Mouse (Mus musculus) stomach, postnatal 0 days (tissue): ENCODE data around the gene Trpm8. TPM values are rescaled to one million over a fixed set of nuclear protein-coding genes. Genes with fewer than 3 reads are reported as not detected.

Experiments
- ATAC-seq: fragments of 200-750 bp; cut with Nextera tagmentation; 2 replicates; pipeline ENCODE4 v1.8.0; 2017; ENCODE audit not compliant: low FRiP score, low TSS enrichment
- DNase-seq: peaks from one replicate; pipeline ENCODE4 v3.0.0-alpha.2; 2016; ENCODE audit warnings: low spot score
- H3K27ac ChIP-seq: fragments of 300-500 bp; sonication (generic); replicated peaks from 2 replicates; pipeline ENCODE4 v1.5.1; 2014; ENCODE audit warnings: mild to moderate bottlenecking, control low read depth
- H3K27me3 ChIP-seq: fragments of 300-500 bp; sonication (generic); 2 replicates; pipeline ENCODE4 v1.6.1; 2014; ENCODE audit warnings: low read length; ENCODE audit not compliant: control insufficient read depth, insufficient read depth
- H3K36me3 ChIP-seq: fragments of 300-500 bp; sonication (generic); 2 replicates; pipeline ENCODE4 v1.6.1; 2014; ENCODE audit warnings: low read length, mixed read lengths; ENCODE audit not compliant: control insufficient read depth, insufficient read depth
- H3K4me1 ChIP-seq: fragments of 300-500 bp; sonication (generic); replicated peaks from 2 replicates; pipeline ENCODE4 v1.6.1; 2014; ENCODE audit warnings: antibody characterized with exemption; ENCODE audit not compliant: control insufficient read depth, insufficient read depth
- H3K4me2 ChIP-seq: fragments of 300-500 bp; sonication (generic); replicated peaks from 2 replicates; pipeline ENCODE4 v1.6.1; 2014; ENCODE audit warnings: low read depth, mild to moderate bottlenecking, control low read depth, moderate library complexity
- H3K4me3 ChIP-seq: fragments of 300-500 bp; sonication (generic); 2 replicates; pipeline ENCODE4 v1.5.1; 2014; ENCODE audit warnings: low read depth, low read length, control low read depth
- H3K9ac ChIP-seq: fragments of 300-500 bp; sonication (generic); 2 replicates; pipeline ENCODE4 v1.6.1; 2014; ENCODE audit warnings: mild to moderate bottlenecking, low read length, control low read depth, mixed read lengths
- H3K9me3 ChIP-seq: fragments of 300-500 bp; sonication (generic); 2 replicates; pipeline ENCODE4 v1.6.1; 2016; ENCODE audit warnings: low read length; ENCODE audit not compliant: control insufficient read depth
- CTCF ChIP-seq: IDR thresholded peaks from 2 replicates; pipeline ENCODE4 v1.5.1; 2016; ENCODE audit warnings: antibody characterized with exemption, low read depth, mild to moderate bottlenecking, moderate library complexity
- EP300 ChIP-seq: optimal IDR thresholded peaks from 2 replicates; pipeline ENCODE3; 2016; ENCODE audit warnings: antibody characterized with exemption
- WGBS: fragments of 180-500 bp; shearing (Covaris S2); extraction: QIAGEN DNeasy Blood & Tissue Kit; methylation state at CpG from one replicate; pipeline ENCODE4 v1.1.7; 2014; 5-methylcytosine and 5-hydroxymethylcytosine counted together
- polyA plus RNA-seq: library from polyadenylated mRNA; unstranded; fragments of >200 nt; fragmentation: Nextera tagmentation; extraction: Ambion mirVana; gene quantifications from 2 replicates; pipeline ENCODE4 v1.2.1, GENCODE M21; 2015

Gene Trpm8
- polyA plus RNA-seq, 1 experiment from 2014 or later, result 0.06 TPM

- no peaks in the 10 kb centered on the region for H3K4me1 ChIP-seq
- H3K4me3 ChIP-seq, result no peak overlapping the region
- no peak overlapping the region for H3K27ac ChIP-seq
- DNase-seq (no peak), ATAC-seq (peak; percentile 61; the same call in 1 of the 2 replicates)
- H3K36me3 ChIP-seq, result no peaks in the 10 kb centered on the region
- no peaks in the 10 kb centered on the region for H3K9me3 ChIP-seq
- H3K4me2 ChIP-seq, result no peak overlapping the region
- no peak overlapping the region for H3K9ac ChIP-seq
- no peaks in the 10 kb centered on the region for H3K27me3 ChIP-seq
- TF ChIP-seq EP300 (no peak), CTCF (peak; percentile 23)
- 17% methylated on average over 3 of the region's 3 CpGs for WGBS
These were observed 68.1 kb downstream of the Trpm8 start for GRCm38 (mm10) chr1:88345580-88345979.

- ATAC-seq (no peak), DNase-seq (no peak)
- WGBS, result 87% methylated on average over 5 of the region's 5 CpGs
- TF ChIP-seq CTCF, result no peak
- no peak for TF ChIP-seq EP300
- Histone ChIP-seq H3K9ac (no peak overlapping the region), H3K4me3 (no peak overlapping the region), H3K4me2 (no peak overlapping the region), H3K9me3 (no peaks in the 10 kb centered on the region), H3K27me3 (no peaks in the 10 kb centered on the region), H3K27ac (no peak overlapping the region), H3K36me3 (no peaks in the 10 kb centered on the region), H3K4me1 (no peaks in the 10 kb centered on the region)
These were observed 71.1 kb downstream of the Trpm8 start for GRCm38 (mm10) chr1:88348496-88349005.

GRCm38 (mm10) chr1:88350761-88351160, 73.3 kb downstream of the Trpm8 start:
- no peak for ATAC-seq
- Histone ChIP-seq H3K9me3 (no peaks in the 10 kb centered on the region), H3K4me2 (no peak overlapping the region), H3K27me3 (no peaks in the 10 kb centered on the region), H3K4me1 (no peaks in the 10 kb centered on the region), H3K27ac (no peak overlapping the region), H3K4me3 (no peak overlapping the region), H3K9ac (no peak overlapping the region), H3K36me3 (no peaks in the 10 kb centered on the region)
- TF ChIP-seq CTCF, result no peak
- TF ChIP-seq EP300, result no peak
- WGBS, result 83% methylated on average over 9 of the region's 9 CpGs
- DNase-seq, result no peak

- TF ChIP-seq CTCF, result no peak
- TF ChIP-seq EP300, result no peak
- no peaks in the 10 kb centered on the region for H3K9me3 ChIP-seq
- no peak overlapping the region for H3K4me3 ChIP-seq
- no peak overlapping the region for H3K4me2 ChIP-seq
- no peak for DNase-seq
- no peak overlapping the region for H3K9ac ChIP-seq
- H3K36me3 ChIP-seq, result no peaks in the 10 kb centered on the region
- H3K27ac ChIP-seq, result no peak overlapping the region
- no peak for ATAC-seq
- H3K27me3 ChIP-seq, result no peaks in the 10 kb centered on the region
- H3K4me1 ChIP-seq, result no peaks in the 10 kb centered on the region
- 89% methylated on average over 12 of the region's 12 CpGs for WGBS
These were observed 77.6 kb downstream of the Trpm8 start for GRCm38 (mm10) chr1:88355025-88355424.

GRCm38 (mm10) chr1:88355681-88356080, 78.2 kb downstream of the Trpm8 start:
- H3K36me3 ChIP-seq, result no peaks in the 10 kb centered on the region
- WGBS, result 92% methylated on average over 3 of the region's 3 CpGs
- DNase-seq (no peak), ATAC-seq (no peak)
- no peak for TF ChIP-seq CTCF
- no peak for TF ChIP-seq EP300
- H3K4me3 ChIP-seq, result no peak overlapping the region
- no peak overlapping the region for H3K4me2 ChIP-seq
- H3K9me3 ChIP-seq, result no peaks in the 10 kb centered on the region
- H3K27ac ChIP-seq, result no peak overlapping the region
- H3K4me1 ChIP-seq, result no peaks in the 10 kb centered on the region
- no peaks in the 10 kb centered on the region for H3K27me3 ChIP-seq
- no peak overlapping the region for H3K9ac ChIP-seq

- H3K4me3 ChIP-seq, result no peak overlapping the region
These were observed 79.2 kb downstream of the Trpm8 start for GRCm38 (mm10) chr1:88356616-88357015.

More at GRCm38 (mm10) chr1:88356616-88357015, 79.2 kb downstream of the Trpm8 start:
- ATAC-seq, result no peak
- no peak overlapping the region for H3K27ac ChIP-seq
- no peak overlapping the region for H3K9ac ChIP-seq
- H3K4me1 ChIP-seq, result no peaks in the 10 kb centered on the region
- TF ChIP-seq EP300, result no peak
- TF ChIP-seq CTCF, result no peak
- 82% methylated on average over 6 of the region's 6 CpGs for WGBS
- H3K4me2 ChIP-seq, result no peak overlapping the region
- no peaks in the 10 kb centered on the region for H3K27me3 ChIP-seq
- no peaks in the 10 kb centered on the region for H3K9me3 ChIP-seq
- no peaks in the 10 kb centered on the region for H3K36me3 ChIP-seq
- no peak for DNase-seq
